Mouse (Mus musculus) liver, postnatal 0 days (tissue): ENCODE data around the gene Klhdc7b. TPM values are rescaled to one million over a fixed set of nuclear protein-coding genes. Genes with fewer than 3 reads are reported as not detected.

ENCODE experiments used
- ATAC-seq: fragments of 200-750 bp; cut with Nextera tagmentation; 2 replicates; pipeline ENCODE4 v1.8.0; 2017; ENCODE audit warnings: mild to moderate bottlenecking, moderate library complexity
- DNase-seq: peaks from one replicate; pipeline ENCODE4 v3.0.0-alpha.2; 2016
- H3K27ac ChIP-seq: fragments of 300-500 bp; sonication (generic); 2 replicates; pipeline ENCODE4 v1.5.1; 2014; ENCODE audit warnings: antibody characterized with exemption, moderate library complexity, mild to moderate bottlenecking, low read depth
- H3K27me3 ChIP-seq: fragments of 300-500 bp; sonication (generic); 2 replicates; pipeline ENCODE4 v1.6.1; 2014; ENCODE audit warnings: low read length, control low read depth, mixed read lengths; ENCODE audit not compliant: insufficient read depth
- H3K36me3 ChIP-seq: fragments of 300-500 bp; sonication (generic); replicated peaks from 2 replicates; pipeline ENCODE4 v1.6.1; 2014; ENCODE audit warnings: mild to moderate bottlenecking, control low read depth, low read length, moderate library complexity, mixed read lengths; ENCODE audit not compliant: insufficient read depth
- H3K4me1 ChIP-seq: fragments of 300-500 bp; sonication (generic); 2 replicates; pipeline ENCODE4 v1.6.1; 2014; ENCODE audit warnings: antibody characterized with exemption, mild to moderate bottlenecking, control low read depth; ENCODE audit not compliant: insufficient read depth
- H3K4me2 ChIP-seq: fragments of 300-500 bp; sonication (generic); 2 replicates; pipeline ENCODE4 v1.6.1; 2014; ENCODE audit warnings: low read depth, mild to moderate bottlenecking, low read length, moderate library complexity, mixed read lengths
- H3K4me3 ChIP-seq: fragments of 300-500 bp; sonication (generic); 2 replicates; pipeline ENCODE4 v1.5.1; 2014; ENCODE audit warnings: low read depth, low read length
- H3K9ac ChIP-seq: fragments of 300-500 bp; sonication (generic); replicated peaks from 2 replicates; pipeline ENCODE4 v1.6.1; 2014; ENCODE audit warnings: mild to moderate bottlenecking, moderate library complexity
- H3K9me3 ChIP-seq: fragments of 300-500 bp; sonication (generic); 2 replicates; pipeline ENCODE4 v1.6.1; 2016; ENCODE audit warnings: mild to moderate bottlenecking, control low read depth, low read length, mixed read lengths
- CTCF ChIP-seq: sonication (generic); IDR thresholded peaks from 2 replicates; pipeline ENCODE4 v1.5.1; 2016; ENCODE audit warnings: antibody characterized with exemption, low read depth
- EP300 ChIP-seq: IDR thresholded peaks from 2 replicates; pipeline ENCODE4 v1.6.1; 2016; ENCODE audit warnings: antibody characterized with exemption, low read depth, mild to moderate bottlenecking
- WGBS: fragments of 180-500 bp; shearing (Covaris S2); extraction: QIAGEN DNeasy Blood & Tissue Kit; methylation state at CpG from one replicate; pipeline ENCODE4 v1.1.7; 2014; ENCODE audit not compliant: insufficient replicate concordance; 5-methylcytosine and 5-hydroxymethylcytosine counted together
- polyA plus RNA-seq: library from polyadenylated mRNA; unstranded; fragments of >200 nt; fragmentation: Nextera tagmentation; extraction: Ambion mirVana; gene quantifications from 2 replicates; pipeline ENCODE4 v1.2.1, GENCODE M21; 2015

Gene Klhdc7b
- polyA plus RNA-seq, 1 experiment from 2014 or later, result not detected

GRCm38 (mm10) chr15:89377362-89377761 lies 7.4 kb upstream of the Klhdc7b start:
- no peak overlapping the region for H3K27ac ChIP-seq
- H3K4me2 ChIP-seq, result peak overlapping the region; percentile 29
- ATAC-seq, result no peak
- peaks cover 3% of the 10 kb centered on the region for H3K36me3 ChIP-seq
- peak overlapping the region; percentile 16; the same call in 1 of the 2 replicates for H3K9ac ChIP-seq
- no peak overlapping the region for H3K4me3 ChIP-seq
- H3K4me1 ChIP-seq, result peaks cover 33% of the 10 kb centered on the region
- DNase-seq, result no peak
- no peaks in the 10 kb centered on the region for H3K9me3 ChIP-seq
- 15% methylated on average over 18 of the region's 18 CpGs for WGBS
- H3K27me3 ChIP-seq, result peaks cover 27% of the 10 kb centered on the region
- no peak for TF ChIP-seq EP300
- no peak for TF ChIP-seq CTCF

- Histone ChIP-seq H3K36me3 (no peaks in the 10 kb centered on the region), H3K4me2 (peak overlapping the region; percentile 74), H3K27me3 (peaks cover 27% of the 10 kb centered on the region), H3K9ac (peak overlapping the region; percentile 13), H3K9me3 (no peaks in the 10 kb centered on the region), H3K27ac (no peak overlapping the region), H3K4me1 (peaks cover 26% of the 10 kb centered on the region), H3K4me3 (peak overlapping the region; percentile 36)
- WGBS, result 19% methylated on average over 46 of the region's 46 CpGs
- no peak for ATAC-seq
- no peak for DNase-seq
- TF ChIP-seq EP300, result no peak
- TF ChIP-seq CTCF, result no peak
Observed at GRCm38 (mm10) chr15:89377938-89378828, 6.5 kb upstream of the Klhdc7b start.

- Histone ChIP-seq H3K27ac (peak within 1 kb of the TSS; percentile 22; the same call in 1 of the 2 replicates), H3K36me3 (no peaks in the 10 kb centered on the region), H3K9ac (peak within 1 kb of the TSS; percentile 13), H3K4me2 (peak within 1 kb of the TSS; percentile 74), H3K4me1 (peaks cover 25% of the 10 kb centered on the region), H3K27me3 (peaks cover 27% of the 10 kb centered on the region), H3K9me3 (no peaks in the 10 kb centered on the region), H3K4me3 (peak within 1 kb of the TSS; percentile 36)
- TF ChIP-seq EP300 (no peak), CTCF (0 out of 2 replicates have a peak, but pooled peaks have one; percentile 2)
- DNase-seq (peak; percentile 36), ATAC-seq (peak; percentile 11; the same call in 1 of the 2 replicates)
- 2% methylated on average over 33 of the region's 33 CpGs for WGBS
Observed at GRCm38 (mm10) chr15:89378831-89379401, 5.8 kb upstream of the Klhdc7b start, which contains the start of gene Odf3b. Gene Odf3b (minus strand): TSS chr15:89379282.

GRCm38 (mm10) chr15:89379429-89379828 lies 5.3 kb upstream of the Klhdc7b start:
- Histone ChIP-seq H3K4me3 (peak overlapping the region; percentile 36), H3K4me2 (peak overlapping the region; percentile 74), H3K27me3 (peaks cover 27% of the 10 kb centered on the region), H3K4me1 (peaks cover 22% of the 10 kb centered on the region), H3K9ac (peak overlapping the region; percentile 13; the same call in 1 of the 2 replicates), H3K27ac (peak overlapping the region; percentile 22; the same call in 1 of the 2 replicates), H3K36me3 (no peaks in the 10 kb centered on the region), H3K9me3 (no peaks in the 10 kb centered on the region)
- TF ChIP-seq CTCF, result no peak
- no peak for TF ChIP-seq EP300
- DNase-seq (peak; percentile 69), ATAC-seq (peak; percentile 31)
- whole genome bisulfite sequencing, result 7% methylated on average over 10 of the region's 10 CpGs

- 29% methylated on average over 12 of the region's 12 CpGs for WGBS
- Histone ChIP-seq H3K27ac (no peak overlapping the region), H3K4me2 (no peak overlapping the region), H3K27me3 (no peaks in the 10 kb centered on the region), H3K9me3 (no peaks in the 10 kb centered on the region), H3K36me3 (no peaks in the 10 kb centered on the region), H3K4me1 (no peaks in the 10 kb centered on the region), H3K9ac (no peak overlapping the region), H3K4me3 (no peak overlapping the region)
- DNase-seq, result no peak
- no peak for ATAC-seq
- TF ChIP-seq CTCF, result no peak
- TF ChIP-seq EP300, result no peak
Observed at GRCm38 (mm10) chr15:89387127-89387526, 2.4 kb downstream of the Klhdc7b start.

GRCm38 (mm10) chr15:89390081-89390480 lies 5.4 kb downstream of the Klhdc7b start:
- no peak for ATAC-seq
- H3K9ac ChIP-seq, result no peak overlapping the region
- WGBS, result 88% methylated on average over 10 of the region's 10 CpGs
- H3K9me3 ChIP-seq, result no peaks in the 10 kb centered on the region
- TF ChIP-seq EP300 (no peak), CTCF (no peak)
- no peak overlapping the region for H3K4me2 ChIP-seq
- H3K4me3 ChIP-seq, result no peak overlapping the region
- H3K36me3 ChIP-seq, result no peaks in the 10 kb centered on the region
- H3K4me1 ChIP-seq, result no peaks in the 10 kb centered on the region
- DNase-seq, result no peak
- H3K27ac ChIP-seq, result no peak overlapping the region
- H3K27me3 ChIP-seq, result no peaks in the 10 kb centered on the region
